Mouse (Mus musculus) Patski (cell line): ENCODE results near the gene Tbc1d1. TPM values are rescaled to one million over a fixed set of nuclear protein-coding genes. Genes with fewer than 3 reads are reported as not detected.

Source experiments
- ATAC-seq: fragments of 100-300 bp; one replicate; pipeline ENCODE4 v1.8.0; 2021
- CTCF ChIA-PET: fragments of 350-600 bp; sonication (Branson Sonifier 250); formaldehyde crosslinking; loops from one replicate; lab custom pipeline; 2022; ENCODE audit warnings: inconsistent platforms; lab: Charles Lee
- POLR2A ChIA-PET: fragments of 350-600 bp; sonication (Branson Sonifier 250); formaldehyde crosslinking; loops from one replicate; lab custom pipeline; 2022; ENCODE audit warnings: antibody characterized with exemption, inconsistent platforms; lab: Charles Lee
- DNase-seq: peaks from one replicate; pipeline ENCODE4 v3.0.0-alpha.2; 2011; ENCODE audit warnings: low read depth, low spot score
- H3K27me3 ChIP-seq: fragments of 371-371 bp; one replicate; pipeline ENCODE4 v1.5.1; 2021
- CTCF ChIP-seq: fragments of 100-300 bp; IDR thresholded peaks from one replicate; pipeline ENCODE4 v1.5.1; 2021
- in situ Hi-C: fragments of 300-500 bp; cut with MboI; formaldehyde crosslinking; loops from 3 replicates; pipeline ENCODE4 v1.11.1; 2018; ENCODE audit warnings: low pct_unique_long_range_greater_than_20kb, mixed read lengths
- polyA plus RNA-seq: library from polyadenylated mRNA; unstranded; gene quantifications from one replicate; pipeline ENCODE4 v1.2.3, GENCODE M21; 2021

Tbc1d1 gene
- polyA plus RNA-seq, 1 experiment from 2014 or later: 45.9 TPM

DNA sequence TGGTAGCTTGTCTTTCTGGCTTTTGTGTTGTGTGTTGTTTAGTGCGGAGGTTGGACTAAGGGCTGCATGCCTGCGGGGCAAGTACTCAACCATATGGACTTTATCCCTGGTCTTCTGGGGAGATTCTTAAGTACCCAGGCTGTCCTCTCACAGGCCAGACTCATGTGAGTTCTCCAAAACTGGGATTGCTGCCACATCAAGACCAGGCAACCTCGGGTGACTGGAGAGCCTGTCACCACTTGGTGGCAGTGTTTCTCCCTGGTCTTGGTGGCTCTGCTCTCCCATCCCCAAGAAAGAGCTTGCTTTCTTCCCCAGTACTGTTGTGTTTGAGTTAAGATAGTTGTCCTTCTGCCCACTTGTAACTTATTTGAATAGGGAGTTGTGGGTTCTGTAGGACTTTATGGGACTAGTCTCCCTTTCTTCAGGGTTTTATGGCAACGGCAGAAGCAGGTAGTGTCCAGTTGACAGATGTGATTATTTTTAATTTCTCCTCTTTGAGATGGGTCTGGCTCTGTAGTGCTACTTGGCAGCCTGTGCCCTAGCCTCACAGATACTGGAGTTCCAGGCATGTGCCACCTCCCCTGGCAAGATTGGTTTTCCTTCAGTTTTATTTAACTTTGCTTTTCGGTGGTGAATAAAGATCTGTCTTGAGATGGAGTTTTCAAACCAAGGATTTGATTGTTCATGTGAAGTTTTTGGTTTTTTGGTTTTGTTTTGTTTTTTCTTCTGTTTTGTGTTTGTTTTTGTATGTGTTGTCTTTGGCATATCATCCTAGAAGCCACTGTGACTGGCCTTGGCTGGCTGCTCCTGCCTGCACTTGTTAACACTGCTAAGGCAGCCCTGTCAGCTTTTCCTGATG, 133.3 kb downstream of the Tbc1d1 start:
- CTCF ChIA-PET: interaction anchor here (0.6 to 3.2 kb wide), 33 partner anchors 8 to 594 kb away, joined by 3 to 16 read pairs (median 5); no protein-coding TSS in a partner anchor
- no peaks in the 10 kb centered on the region for H3K27me3 ChIP-seq
- no peak for DNase-seq
- POLR2A ChIA-PET: interaction anchor here (0.8 to 1.0 kb wide), 2 partner anchors 11 to 216 kb away, joined by 3 to 4 read pairs; no protein-coding TSS in a partner anchor
- peak; percentile 97 for TF ChIP-seq CTCF
- peak; percentile 87 for ATAC-seq
- in situ Hi-C loops: loop anchor here (5.0 to 10.0 kb wide), 2 partner anchors 523 to 575 kb away; no protein-coding TSS in a partner anchor

DNA sequence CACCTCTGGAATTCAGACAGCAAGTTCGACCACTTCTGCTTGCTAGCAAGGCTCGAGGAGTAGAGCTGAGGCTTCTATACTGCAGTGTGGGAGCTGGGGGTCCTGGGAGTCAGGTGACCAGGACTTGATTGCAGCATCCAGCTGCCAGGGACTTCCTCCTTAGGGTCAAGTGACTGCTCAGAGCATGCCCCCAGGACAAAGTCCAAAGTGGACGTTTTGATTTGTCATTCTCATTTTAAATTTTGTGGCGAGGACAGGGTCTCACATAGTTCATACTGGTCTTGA, 133.9 kb downstream of the Tbc1d1 start:
- DNase-seq: no peak
- H3K27me3 ChIP-seq: no peaks in the 10 kb centered on the region
- in situ Hi-C loops: no loop called here
- ChIA-PET CTCF (interaction anchor here (1.2 to 3.2 kb wide), 10 partner anchors 15 to 577 kb away, joined by 3 to 16 read pairs (median 6); no protein-coding TSS in a partner anchor), POLR2A (interaction anchor here (1.0 kb wide), 1 partner anchor 216 kb away, joined by 4 read pairs; no protein-coding TSS in a partner anchor)
- ATAC-seq: no peak
- TF ChIP-seq CTCF: no peak

DNA sequence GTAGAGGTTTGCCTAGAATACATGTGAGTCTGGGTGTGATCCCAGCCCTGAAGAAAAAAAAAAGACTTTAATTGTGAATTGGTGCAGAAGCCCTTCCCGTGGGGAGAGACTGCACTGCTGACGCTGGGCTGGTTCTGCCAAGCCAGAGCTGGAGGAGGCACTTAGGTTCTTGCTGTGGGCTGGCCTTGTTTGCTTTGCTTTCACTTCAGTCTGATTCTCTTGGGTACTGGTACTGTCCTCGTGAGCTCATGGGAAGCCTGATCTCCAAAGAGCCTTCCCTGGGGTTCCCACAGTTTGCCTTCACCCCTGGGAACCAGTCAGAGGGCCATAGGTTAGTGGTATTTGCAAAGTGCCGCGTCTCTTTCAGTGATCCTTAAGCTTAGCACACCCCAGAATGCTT, 135.6 kb downstream of the Tbc1d1 start:
- ChIA-PET POLR2A (interaction anchor here (0.7 kb wide), 1 partner anchor 533 kb away, joined by 3 read pairs; no protein-coding TSS in a partner anchor), CTCF (interaction anchor here (1.4 to 2.2 kb wide), 2 partner anchors 13 to 25 kb away, joined by 3 to 7 read pairs; no protein-coding TSS in a partner anchor)
- in situ Hi-C loops: no loop called here
- ATAC-seq: no peak
- no peaks in the 10 kb centered on the region for H3K27me3 ChIP-seq
- TF ChIP-seq CTCF: no peak
- DNase-seq: no peak

DNA sequence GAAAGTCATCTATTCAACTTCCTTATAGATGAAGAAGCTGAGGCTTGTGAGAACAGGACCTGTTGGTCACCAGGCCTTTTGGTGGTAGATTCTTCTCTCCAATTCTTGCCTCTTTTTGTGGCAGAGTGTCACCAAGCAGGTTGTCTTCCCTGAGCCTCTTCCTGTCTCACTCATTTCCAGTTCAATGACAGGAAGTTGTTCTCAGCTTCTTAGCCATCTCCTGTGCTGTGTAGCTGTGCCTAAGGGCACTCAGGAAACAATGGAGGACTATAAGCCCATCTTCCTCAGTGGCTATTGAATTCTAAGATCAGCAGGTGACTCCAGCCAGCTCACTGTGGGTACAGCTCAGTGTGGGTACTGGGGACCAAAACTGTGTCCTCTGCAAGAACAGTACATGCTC, 139.5 kb downstream of the Tbc1d1 start:
- CTCF ChIA-PET: interaction anchor here (1.1 to 1.3 kb wide), 2 partner anchors 38 to 41 kb away, joined by 3 to 5 read pairs; no protein-coding TSS in a partner anchor
- no peak for ATAC-seq
- TF ChIP-seq CTCF: no peak
- POLR2A ChIA-PET: interaction anchor here (0.5 to 0.8 kb wide), 2 partner anchors 41 to 495 kb away, joined by 3 to 4 read pairs; no protein-coding TSS in a partner anchor
- in situ Hi-C loops: no loop called here
- no peak for DNase-seq
- H3K27me3 ChIP-seq: no peaks in the 10 kb centered on the region

DNA sequence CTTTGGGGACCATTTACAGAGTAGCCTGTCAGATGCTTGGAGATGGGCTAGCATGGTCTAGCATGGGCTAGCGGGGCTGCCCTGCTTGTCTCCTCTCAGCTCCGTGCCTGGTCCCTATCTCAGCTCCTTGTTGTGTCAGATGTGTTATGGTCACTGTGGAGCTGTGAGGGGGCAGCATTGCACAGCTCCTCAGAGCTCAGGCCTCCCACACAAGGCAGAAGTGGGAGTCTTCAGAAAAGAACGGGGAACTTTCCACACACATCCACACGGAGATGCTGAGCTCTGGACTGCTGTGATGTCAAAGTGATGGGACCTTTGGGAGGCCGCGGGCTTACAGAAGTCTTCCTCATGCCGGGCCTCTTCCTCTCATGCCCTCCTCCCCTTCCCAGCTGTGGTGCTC, 140.2 kb downstream of the Tbc1d1 start:
- no peak for ATAC-seq
- in situ Hi-C loops: no loop called here
- ChIA-PET POLR2A (interaction anchor here (0.5 kb wide), 1 partner anchor 494 kb away, joined by 3 read pairs; no protein-coding TSS in a partner anchor), CTCF (interaction anchor here (1.1 to 1.3 kb wide), 2 partner anchors 38 to 41 kb away, joined by 3 to 5 read pairs; no protein-coding TSS in a partner anchor)
- H3K27me3 ChIP-seq: no peaks in the 10 kb centered on the region
- no peak for DNase-seq
- TF ChIP-seq CTCF: no peak

DNA sequence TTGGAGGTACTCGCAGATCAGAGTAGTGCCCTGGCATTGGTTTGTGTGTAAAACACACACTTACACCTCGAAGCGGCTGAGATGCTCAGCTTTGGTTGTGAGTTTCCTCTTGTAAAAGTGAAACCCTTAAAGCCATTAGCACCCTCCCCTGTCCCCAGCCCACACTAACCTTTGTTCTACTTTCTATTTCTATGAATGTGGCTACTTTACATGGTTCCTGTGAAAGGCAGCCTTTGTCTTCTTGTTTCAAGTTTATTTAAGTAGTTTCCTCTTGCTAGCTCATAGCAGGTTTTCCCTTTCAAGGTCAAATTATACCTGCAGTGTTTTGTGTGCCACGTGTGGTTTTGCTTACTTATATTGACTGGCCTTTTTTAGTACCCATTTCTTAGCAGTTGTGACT, 141.0 kb downstream of the Tbc1d1 start:
- ChIA-PET POLR2A (no interaction called here), CTCF (interaction anchor here (2.1 kb wide), 1 partner anchor 8 kb away, joined by 7 read pairs; no protein-coding TSS in a partner anchor)
- no peaks in the 10 kb centered on the region for H3K27me3 ChIP-seq
- in situ Hi-C loops: no loop called here
- no peak for TF ChIP-seq CTCF
- ATAC-seq: no peak
- DNase-seq: no peak

DNA sequence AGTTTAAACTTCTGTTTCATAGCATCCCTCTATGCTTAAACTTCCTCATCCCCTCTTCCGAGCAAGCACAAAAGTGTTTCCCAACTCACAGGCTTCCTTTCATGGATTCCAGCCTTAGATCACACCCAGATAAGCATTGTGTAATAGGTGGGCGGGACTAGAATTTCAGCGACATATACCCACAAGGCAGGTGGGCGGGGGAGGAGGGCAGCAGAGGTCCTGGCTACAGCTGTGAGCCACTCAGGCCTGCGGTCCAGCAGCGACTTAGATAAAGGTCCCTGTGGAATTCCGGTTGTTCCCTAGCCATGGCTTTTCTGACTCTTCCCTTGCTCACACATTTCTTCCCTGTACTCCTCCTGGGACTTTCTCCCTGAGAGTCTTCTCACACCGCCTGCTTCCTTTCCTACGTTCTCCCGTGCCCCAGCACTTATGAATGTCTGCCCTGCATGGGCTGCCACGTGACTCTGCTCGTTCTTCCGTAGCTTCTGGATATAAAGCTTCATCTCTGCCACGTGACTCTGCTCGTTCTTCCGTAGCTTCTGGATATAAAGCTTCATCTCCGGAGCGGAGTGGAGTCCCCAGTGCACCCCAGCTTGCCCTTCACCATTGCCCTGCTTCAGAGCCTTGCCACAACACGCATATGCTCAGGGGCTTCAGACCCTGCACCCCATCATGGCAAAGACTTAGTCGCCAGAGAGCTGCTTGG, 142.4 kb downstream of the Tbc1d1 start:
- TF ChIP-seq CTCF: no peak
- DNase-seq (no peak), ATAC-seq (peak; percentile 86)
- H3K27me3 ChIP-seq: no peaks in the 10 kb centered on the region
- CTCF ChIA-PET: interaction anchor here (1.1 to 2.1 kb wide), 7 partner anchors 8 to 29 kb away, joined by 3 to 7 read pairs (median 4); no protein-coding TSS in a partner anchor
- in situ Hi-C loops: no loop called here
- POLR2A ChIA-PET: no interaction called here

DNA sequence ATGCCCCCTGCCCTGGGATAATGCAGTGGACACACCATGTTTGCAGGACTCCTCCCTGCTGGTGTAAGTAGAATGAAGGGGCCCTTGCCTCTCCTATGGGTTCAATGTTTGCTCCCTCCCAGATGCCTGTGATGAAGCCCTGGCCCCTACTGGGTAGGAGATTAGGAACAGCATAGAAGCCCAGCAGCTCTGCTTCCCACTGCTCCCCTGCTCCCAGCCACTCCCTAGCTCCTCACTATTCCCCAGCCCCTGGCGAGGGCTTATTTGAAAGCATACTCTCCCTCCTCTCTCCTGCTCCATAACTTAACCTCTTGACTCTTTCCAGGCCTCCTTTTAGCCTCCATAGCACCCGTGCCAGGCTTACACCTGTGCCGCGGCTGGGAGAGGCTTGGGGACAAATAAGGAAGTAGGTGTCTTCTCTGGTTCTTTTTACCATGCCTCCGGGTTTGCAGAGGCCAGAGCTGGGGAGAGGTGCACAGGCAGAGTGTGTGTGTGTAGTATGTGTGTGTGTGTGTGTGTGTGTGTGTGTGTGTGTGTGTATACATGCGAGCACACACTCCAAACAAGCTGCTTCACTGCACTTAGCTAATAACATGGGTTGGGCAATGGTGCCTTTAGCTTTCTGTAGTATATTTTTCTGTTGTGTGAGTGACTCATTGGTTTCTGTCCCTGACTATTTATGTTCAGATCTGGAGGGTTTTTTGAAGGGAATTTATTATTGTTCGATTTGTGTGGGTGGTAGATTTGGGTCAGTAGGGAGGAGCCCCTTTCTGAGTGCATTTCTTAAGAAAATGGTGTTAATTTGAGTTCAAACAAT, 143.6 kb downstream of the Tbc1d1 start:
- no peak for ATAC-seq

DNA sequence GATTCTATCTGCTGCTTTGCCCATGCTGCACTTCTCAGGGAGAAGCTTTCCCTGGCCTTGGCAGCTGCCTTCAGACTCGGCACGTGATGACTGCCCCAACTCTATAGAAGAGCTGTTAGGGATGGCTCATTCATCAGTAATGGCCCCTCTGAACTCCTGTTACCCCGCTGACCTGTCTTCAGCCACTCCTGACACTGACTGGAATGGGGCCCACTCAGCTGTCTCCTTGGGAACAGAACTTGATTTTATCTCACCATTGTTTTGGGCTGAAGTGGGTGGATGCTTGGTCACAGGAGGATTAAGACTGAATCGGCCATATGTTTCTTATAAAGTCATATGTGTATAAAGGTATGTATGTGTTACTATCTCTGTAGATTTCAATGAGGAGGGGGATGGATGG, 145.1 kb downstream of the Tbc1d1 start:
- DNase-seq (no peak), ATAC-seq (no peak)
- TF ChIP-seq CTCF: no peak
- ChIA-PET CTCF (no interaction called here), POLR2A (no interaction called here)
- in situ Hi-C loops: loop anchor here (10.0 kb wide), 1 partner anchor 654 kb away; no protein-coding TSS in a partner anchor
- H3K27me3 ChIP-seq: no peaks in the 10 kb centered on the region

More for the DNA sequence above, 143.6 kb downstream of the Tbc1d1 start:
- no peak for TF ChIP-seq CTCF
- H3K27me3 ChIP-seq: no peaks in the 10 kb centered on the region
- ChIA-PET POLR2A (interaction anchor here (0.7 to 1.2 kb wide), 2 partner anchors 11 to 62 kb away, joined by 3 read pairs; no protein-coding TSS in a partner anchor), CTCF (interaction anchor here (1.0 to 2.0 kb wide), 5 partner anchors 9 to 37 kb away, joined by 3 to 7 read pairs (median 4); no protein-coding TSS in a partner anchor)
- DNase-seq: no peak
- in situ Hi-C loops: loop anchor here (10.0 kb wide), 1 partner anchor 655 kb away; no protein-coding TSS in a partner anchor
